In genomic region chr16:24102854-24103690, GRCm38 (mm10) we compare ENCODE assay signal across 15 mouse cellular contexts.
A peak's percentile ranks its signal among the peaks of the same experiment; 100 is the strongest.
DNase-seq lines count a peak whose midpoint lies in the region; ATAC-seq and TF ChIP-seq lines count a peak whose summit lies in the region.
"Had no signal": no experiment of that assay in that cellular context is flagged by ENCODE, and none has a peak within 500 bp of the region (broad histone marks: within the 10 kb centered on the region; RNA-seq: fewer than 3 reads in every experiment).

No protein-coding gene starts in this region.

- intact Hi-C loops in heart, adult 2 months (cut with DNase I), result no loop called here

- peak overlapping the region; percentile 21; the same call in 1 of the 2 replicates for H3K4me2 ChIP-seq in intestine, embryonic 16.5 days (ENCODE audit: low read depth, low read length)
- no peak overlapping the region for H3K4me2 ChIP-seq in forebrain, embryonic 16.5 days (ENCODE audit: low read length)
- H3K4me2 ChIP-seq: hindbrain, embryonic 14.5 days; limb, embryonic 15.5 days; midbrain, embryonic 13.5 days had no signal

- peak; percentile 98 for ATAC-seq in intestine, embryonic 16.5 days
- ATAC-seq in forebrain, embryonic 16.5 days, result no peak
- ATAC-seq: CD4-positive, CD25-positive, alpha-beta regulatory T cell, adult 4 months; midbrain, embryonic 13.5 days had no signal

- H3K9ac ChIP-seq in intestine, embryonic 16.5 days (ENCODE audit: low read depth, low read length), result no peak overlapping the region
- H3K9ac ChIP-seq in forebrain, embryonic 16.5 days (replicated peaks; ENCODE audit: low read depth, low read length), result no peak overlapping the region
- no peak overlapping the region for H3K9ac ChIP-seq in heart, adult 2 months (ENCODE audit: low read depth, low read length)
- H3K9ac ChIP-seq: hindbrain, embryonic 14.5 days; limb, embryonic 15.5 days; midbrain, embryonic 13.5 days had no signal

- no peaks in the 10 kb centered on the region for H3K27me3 ChIP-seq in intestine, embryonic 16.5 days (replicated peaks; ENCODE audit: control insufficient read depth, insufficient read depth, low read length)
- H3K27me3 ChIP-seq in forebrain, embryonic 16.5 days (replicated peaks; ENCODE audit: control insufficient read depth, insufficient read depth, low read length), result no peaks in the 10 kb centered on the region
- H3K27me3 ChIP-seq in heart, adult 2 months (ENCODE audit: control insufficient read depth, insufficient read depth, low read length), result no peaks in the 10 kb centered on the region
- H3K27me3 ChIP-seq: limb, embryonic 15.5 days; midbrain, embryonic 13.5 days had no signal

- peak overlapping the region; percentile 86 for H3K27ac ChIP-seq in intestine, embryonic 16.5 days (ENCODE audit: low read length)
- H3K27ac ChIP-seq in forebrain, embryonic 16.5 days (ENCODE audit: low read length), result no peak overlapping the region
- no peak overlapping the region for H3K27ac ChIP-seq in heart, adult 2 months
- H3K27ac ChIP-seq: hindbrain, embryonic 14.5 days; limb, embryonic 15.5 days; midbrain, embryonic 13.5 days had no signal

- no peaks in the 10 kb centered on the region for H3K79me2 ChIP-seq in heart, adult 2 months (replicated peaks; ENCODE audit: control insufficient read depth, insufficient read depth, low read length)

- no peaks in the 10 kb centered on the region for H3K4me1 ChIP-seq in intestine, embryonic 16.5 days (ENCODE audit: control insufficient read depth, insufficient read depth, low read length)
- H3K4me1 ChIP-seq in forebrain, embryonic 16.5 days (replicated peaks; ENCODE audit: control insufficient read depth, insufficient read depth, low read length), result no peaks in the 10 kb centered on the region
- no peaks in the 10 kb centered on the region for H3K4me1 ChIP-seq in heart, adult 2 months (ENCODE audit: control insufficient read depth, insufficient read depth, low read length)
- H3K4me1 ChIP-seq: limb, embryonic 15.5 days had no signal

- TF ChIP-seq POLR2A in heart, adult 2 months (IDR thresholded peaks at IDR 0.05; ENCODE audit: insufficient read depth, low read depth, low read length), result no peak

- WGBS in intestine, embryonic 16.5 days, result 55% methylated on average over 8 of the region's 8 CpGs
- 77% methylated on average over 8 of the region's 8 CpGs for WGBS in forebrain, embryonic 16.5 days
- 59% methylated on average over 8 of the region's 8 CpGs for WGBS in heart, adult 2 months

- H3K36me3 ChIP-seq in intestine, embryonic 16.5 days (ENCODE audit: control insufficient read depth, insufficient read depth, low read length), result no peaks in the 10 kb centered on the region
- H3K36me3 ChIP-seq in forebrain, embryonic 16.5 days (ENCODE audit: control insufficient read depth, insufficient read depth), result no peaks in the 10 kb centered on the region
- H3K36me3 ChIP-seq in heart, adult 2 months (ENCODE audit: control insufficient read depth, insufficient read depth, low read length), result no peaks in the 10 kb centered on the region
- H3K36me3 ChIP-seq: limb, embryonic 15.5 days; midbrain, embryonic 13.5 days had no signal

- DNase-seq in lung, postnatal 36 days, result peak; percentile 22
- no peak for DNase-seq in lung, postnatal 10 days
- peak; percentile 18 to 41 for DNase-seq in monocyte, adult 2 months (ENCODE audit: low read depth in 1 of 2, low spot score in 2 of 2)
- no peak for DNase-seq in adrenal gland, adult 18-20 months (ENCODE audit: low spot score in 2 of 2)
- DNase-seq in heart, adult 2 months, result no peak
- DNase-seq: cerebellum, adult 9-11 months; heart, adult 18-20 months; heart, postnatal 10 days; spleen, adult 18-20 months had no signal

- no peak overlapping the region for H3K4me3 ChIP-seq in intestine, embryonic 16.5 days (ENCODE audit: low read length)
- H3K4me3 ChIP-seq in forebrain, embryonic 16.5 days (replicated peaks; ENCODE audit: low read length), result no peak overlapping the region
- H3K4me3 ChIP-seq in heart, adult 2 months, result no peak overlapping the region
- H3K4me3 ChIP-seq: limb, embryonic 15.5 days; midbrain, embryonic 13.5 days had no signal

- no peak for TF ChIP-seq EP300 in heart, adult 2 months (IDR thresholded peaks at IDR 0.05; ENCODE audit: insufficient read depth, low read depth, low read length)

- no peak for TF ChIP-seq CTCF in heart, adult 2 months (IDR thresholded peaks at IDR 0.05)

- no peaks in the 10 kb centered on the region for H3K9me3 ChIP-seq in intestine, embryonic 16.5 days (ENCODE audit: control insufficient read depth, low read length)
- no peaks in the 10 kb centered on the region for H3K9me3 ChIP-seq in forebrain, embryonic 16.5 days (ENCODE audit: control insufficient read depth, low read length)
- H3K9me3 ChIP-seq: limb, embryonic 15.5 days; midbrain, embryonic 13.5 days had no signal

Comparison
In these comparisons a context has a peak if more than half of its experiments do, and no peak if none do; other contexts are left out.
1. DNase-seq: peak in lung, postnatal 36 days (single experiment) and monocyte, adult 2 months (2 of 2); none in lung, postnatal 10 days (single experiment), adrenal gland, adult 18-20 months (0 of 2) and heart, adult 2 months (0 of 2).